Comparison of ENCODE assay signal across 8 mouse cellular contexts in the genomic region with DNA sequence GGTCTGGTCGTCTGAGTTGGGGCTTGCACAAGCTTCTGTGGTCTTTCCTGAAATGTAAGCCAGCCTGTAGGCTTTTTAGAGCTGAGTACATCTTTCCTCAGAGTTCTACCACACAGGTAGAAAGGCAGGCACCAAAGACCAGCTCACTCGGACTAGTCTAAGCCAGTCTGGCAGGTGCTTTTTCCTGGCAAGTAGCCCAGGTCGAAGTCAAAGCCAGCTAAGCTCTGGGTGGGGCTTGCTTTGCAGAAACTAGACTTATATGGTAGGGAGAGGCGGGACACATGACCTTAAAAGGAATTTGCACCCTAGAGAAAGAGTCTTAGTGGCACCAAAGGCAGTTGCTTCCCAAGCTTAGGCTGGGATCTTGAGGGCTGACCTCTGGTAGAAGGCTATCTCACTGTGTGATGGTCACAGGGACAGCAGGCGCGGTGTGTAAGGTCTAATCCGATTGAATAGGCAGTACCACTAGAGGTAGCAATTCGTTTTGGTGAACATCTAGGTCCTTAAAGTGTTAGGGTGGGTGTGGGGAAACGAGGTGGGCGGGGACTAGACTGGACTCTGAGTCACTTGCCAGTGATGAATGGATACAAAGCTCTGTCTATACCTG. TPM values are rescaled to one million over a fixed set of nuclear protein-coding genes. Genes with fewer than 3 reads are reported as not detected.
A peak's percentile ranks its signal among the peaks of the same experiment; 100 is the strongest.
DNase-seq lines count a peak whose midpoint lies in the region; ATAC-seq and TF ChIP-seq lines count a peak whose summit lies in the region.
"Not testable (repeated sequence)": the region's sequence is repeated elsewhere in the genome, so short reads cannot be mapped to it uniquely, and the experiment has no call there.

No protein-coding gene starts in this region.

- peak; percentile 42 for DNase-seq in MN1 (ENCODE audit: low spot score)
- peak; percentile 18 to 21 for DNase-seq in cerebellum, adult 2 months
- peak; percentile 58 for DNase-seq in fat pad, adult 2 months (ENCODE audit: extremely low read depth, low read depth, low spot score)
- peak; percentile 82 for DNase-seq in kidney, adult 2 months
- DNase-seq in thymus, adult 2 months: peak; percentile 7

- peak overlapping the region; percentile 10 for H3K4me2 ChIP-seq in heart, embryonic 16.5 days (ENCODE audit: low read depth, low read length)
- H3K4me2 ChIP-seq in liver, embryonic 12.5 days: peak overlapping the region; percentile 67
- H3K4me2 ChIP-seq in midbrain, embryonic 13.5 days (replicated peaks): peak overlapping the region; percentile 32

- 27% methylated on average over 8 of the region's 10 CpGs for WGBS in cerebellum, adult 2 months
- WGBS in heart, embryonic 16.5 days: 35% methylated on average over 8 of the region's 10 CpGs
- WGBS in kidney, adult 2 months: 29% methylated on average over 8 of the region's 10 CpGs
- 20% methylated on average over 8 of the region's 10 CpGs for WGBS in liver, embryonic 12.5 days (ENCODE audit: insufficient replicate concordance)
- WGBS in midbrain, embryonic 13.5 days: 27% methylated on average over 8 of the region's 10 CpGs
- WGBS in thymus, adult 2 months: 38% methylated on average over 8 of the region's 10 CpGs

- not testable (repeated sequence) for TF ChIP-seq CTCF in cerebellum, adult 2 months (IDR thresholded peaks at IDR 0.05; ENCODE audit: borderline replicate concordance, insufficient read depth, low read depth, low read length); kidney, adult 2 months (conservative IDR thresholded peaks at IDR 0.05; ENCODE audit: insufficient read depth, insufficient read length, low read depth, low read length); thymus, adult 2 months (IDR thresholded peaks at IDR 0.05; ENCODE audit: borderline replicate concordance, control insufficient read depth, extremely low read depth, insufficient read depth, low read length, poor library complexity)

- not testable (repeated sequence) for H3K27me3 ChIP-seq in cerebellum, adult 2 months (ENCODE audit: control insufficient read depth, insufficient read depth, low read length); heart, embryonic 16.5 days (ENCODE audit: control insufficient read depth, insufficient read depth, low read length); kidney, adult 2 months (replicated peaks; ENCODE audit: control insufficient read depth, insufficient read depth, low read length); thymus, adult 2 months (ENCODE audit: control insufficient read depth, insufficient read depth, low read length)
- peaks cover 10% of the 10 kb centered on the region for H3K27me3 ChIP-seq in liver, embryonic 12.5 days (replicated peaks)
- H3K27me3 ChIP-seq in midbrain, embryonic 13.5 days: peaks cover 23% of the 10 kb centered on the region; the same call in 1 of the 2 replicates

- ATAC-seq in heart, embryonic 16.5 days (replicated peaks; ENCODE audit: extremely low read depth, insufficient read depth, low FRiP score): peak; percentile 77
- peak; percentile 82 for ATAC-seq in liver, embryonic 12.5 days
- ATAC-seq in midbrain, embryonic 13.5 days: peak; percentile 75

- H3K4me3 ChIP-seq in cerebellum, adult 2 months (replicated peaks; ENCODE audit: insufficient read depth, low read depth, low read length); kidney, adult 2 months (ENCODE audit: insufficient read depth, low read depth, low read length); thymus, adult 2 months (ENCODE audit: control insufficient read depth, insufficient read depth, low read length): not testable (repeated sequence)
- H3K4me3 ChIP-seq in heart, embryonic 16.5 days (ENCODE audit: low read length): 0 out of 2 replicates have a peak overlapping the region, but pooled peaks have one; percentile 13
- peak overlapping the region; percentile 39 for H3K4me3 ChIP-seq in liver, embryonic 12.5 days
- H3K4me3 ChIP-seq in midbrain, embryonic 13.5 days (replicated peaks): peak overlapping the region; percentile 13; the same call in 1 of the 2 replicates

- TF ChIP-seq POLR2A in cerebellum, adult 2 months (IDR thresholded peaks at IDR 0.05; ENCODE audit: borderline replicate concordance, insufficient read depth, low read length); kidney, adult 2 months (IDR thresholded peaks at IDR 0.05; ENCODE audit: low read depth, low read length); thymus, adult 2 months (IDR thresholded peaks at IDR 0.05; ENCODE audit: control insufficient read depth, extremely low read depth, insufficient read depth, low read length, poor library complexity): not testable (repeated sequence)

- H3K9me3 ChIP-seq in heart, embryonic 16.5 days (replicated peaks; ENCODE audit: control insufficient read depth, low read length); liver, embryonic 12.5 days (replicated peaks); midbrain, embryonic 13.5 days: not testable (repeated sequence)

- H3K9ac ChIP-seq in heart, embryonic 16.5 days (ENCODE audit: low read length); midbrain, embryonic 13.5 days (replicated peaks): not testable (repeated sequence)
- peak overlapping the region; percentile 58 for H3K9ac ChIP-seq in liver, embryonic 12.5 days

- H3K4me1 ChIP-seq in cerebellum, adult 2 months (ENCODE audit: control insufficient read depth, insufficient read depth, low read length); heart, embryonic 16.5 days (ENCODE audit: control insufficient read depth, insufficient read depth, low read length); kidney, adult 2 months (ENCODE audit: control insufficient read depth, insufficient read depth, low read length); midbrain, embryonic 13.5 days (replicated peaks); thymus, adult 2 months (replicated peaks; ENCODE audit: control insufficient read depth, insufficient read depth, low read length): not testable (repeated sequence)
- peaks cover 28% of the 10 kb centered on the region for H3K4me1 ChIP-seq in liver, embryonic 12.5 days

- H3K27ac ChIP-seq in cerebellum, adult 2 months (ENCODE audit: insufficient read depth, low read length); heart, embryonic 16.5 days (ENCODE audit: low read length); midbrain, embryonic 13.5 days; thymus, adult 2 months (ENCODE audit: control insufficient read depth, insufficient read depth, low read length): not testable (repeated sequence)
- peak overlapping the region; percentile 93 for H3K27ac ChIP-seq in kidney, adult 2 months (ENCODE audit: insufficient read depth, low read depth, low read length)
- H3K27ac ChIP-seq in liver, embryonic 12.5 days: peak overlapping the region; percentile 81

- not testable (repeated sequence) for H3K36me3 ChIP-seq in heart, embryonic 16.5 days (ENCODE audit: control insufficient read depth, insufficient read depth); kidney, adult 2 months (ENCODE audit: control insufficient read depth, insufficient read depth, low read length); liver, embryonic 12.5 days; midbrain, embryonic 13.5 days; thymus, adult 2 months (ENCODE audit: control insufficient read depth, insufficient read depth, low read length)

RNA-seq across cellular contexts. Expression of a gene that starts 0.6 kb away (rescaled TPM):
- 7.0 and 7.4 TPM in 2 replicates for polyA plus RNA-seq in cerebellum, adult 2 months (2012; rRNA removed)
- polyA plus RNA-seq in heart, embryonic 16.5 days (2015; fragmentation: Nextera tagmentation; extraction: Ambion mirVana): 6.4 and 7.0 TPM in 2 replicates
- polyA plus RNA-seq in kidney, adult 2 months (2012; rRNA removed): 15.3 and 15.9 TPM in 2 replicates
- 5.4 and 7.5 TPM in 2 replicates for polyA plus RNA-seq in liver, embryonic 12.5 days (2016; fragmentation: Nextera tagmentation; extraction: Ambion mirVana)
- 3.6 and 3.7 TPM in 2 replicates for polyA plus RNA-seq in midbrain, embryonic 13.5 days (2015; fragmentation: Nextera tagmentation; extraction: Ambion mirVana)
- 6.4 and 10.1 TPM in 2 replicates for polyA plus RNA-seq in thymus, adult 2 months (2012; rRNA removed)

RNA-seq across cellular contexts. Expression of a gene that starts 16.3 kb away (rescaled TPM):
- not detected in 2 replicates for polyA plus RNA-seq in cerebellum, adult 2 months (2012; rRNA removed)
- polyA plus RNA-seq in heart, embryonic 16.5 days (2015; fragmentation: Nextera tagmentation; extraction: Ambion mirVana): not detected in 2 replicates
- polyA plus RNA-seq in kidney, adult 2 months (2012; rRNA removed): not detected in 2 replicates
- not detected in 2 replicates for polyA plus RNA-seq in liver, embryonic 12.5 days (2016; fragmentation: Nextera tagmentation; extraction: Ambion mirVana)
- not detected in 2 replicates for polyA plus RNA-seq in midbrain, embryonic 13.5 days (2015; fragmentation: Nextera tagmentation; extraction: Ambion mirVana)
- polyA plus RNA-seq in thymus, adult 2 months (2012; rRNA removed): not detected in 2 replicates

RNA-seq across cellular contexts. Expression of a gene that starts 34.1 kb away (rescaled TPM):
- 0.44 TPM in 1 of 2 replicates, not detected in the other for polyA plus RNA-seq in cerebellum, adult 2 months (2012; rRNA removed)
- polyA plus RNA-seq in heart, embryonic 16.5 days (2015; fragmentation: Nextera tagmentation; extraction: Ambion mirVana): 4.0 and 4.3 TPM in 2 replicates
- polyA plus RNA-seq in kidney, adult 2 months (2012; rRNA removed): 22.6 and 26.7 TPM in 2 replicates
- 3.0 and 3.3 TPM in 2 replicates for polyA plus RNA-seq in liver, embryonic 12.5 days (2016; fragmentation: Nextera tagmentation; extraction: Ambion mirVana)
- polyA plus RNA-seq in midbrain, embryonic 13.5 days (2015; fragmentation: Nextera tagmentation; extraction: Ambion mirVana): not detected in 2 replicates
- 0.40 and 1.1 TPM in 2 replicates for polyA plus RNA-seq in thymus, adult 2 months (2012; rRNA removed)

Comparison
In these comparisons a context has a peak if more than half of its experiments do, and no peak if none do; other contexts are left out.
1. DNase-seq: peak in every context shown above with its lines; median percentile 82 in kidney, adult 2 months; 58 in fat pad, adult 2 months; 42 in MN1; 20 in cerebellum, adult 2 months; 7 in thymus, adult 2 months.
2. H3K4me2 ChIP-seq: peak in every context shown above with its lines; median percentile 67 in liver, embryonic 12.5 days; 32 in midbrain, embryonic 13.5 days; 10 in heart, embryonic 16.5 days.